Mouse (Mus musculus) kidney, postnatal 4 days (tissue): ENCODE measurements at regions not wholly inside any gene's neighbourhood (a gene's known extent, or its start where the extent isn't known, plus 50 kb on each side); places are given as distances from the start of the nearest gene placed in this dataset.
"Not testable (repeated sequence)": the region's sequence is repeated elsewhere in the genome, so short reads cannot be mapped to it uniquely, and the experiment has no call there.

ENCODE experiments used
- DNase-seq, 2 experiments: peaks; one replicate each; pipeline ENCODE4 v3.0.0; 2021; ENCODE audit warnings: mixed read lengths in 2 of 2

- no peak for DNase-seq
These were observed 70.8 kb downstream of the Pcdh18 start for GRCm38 (mm10) chr3:49686182-49686895.

DNA sequence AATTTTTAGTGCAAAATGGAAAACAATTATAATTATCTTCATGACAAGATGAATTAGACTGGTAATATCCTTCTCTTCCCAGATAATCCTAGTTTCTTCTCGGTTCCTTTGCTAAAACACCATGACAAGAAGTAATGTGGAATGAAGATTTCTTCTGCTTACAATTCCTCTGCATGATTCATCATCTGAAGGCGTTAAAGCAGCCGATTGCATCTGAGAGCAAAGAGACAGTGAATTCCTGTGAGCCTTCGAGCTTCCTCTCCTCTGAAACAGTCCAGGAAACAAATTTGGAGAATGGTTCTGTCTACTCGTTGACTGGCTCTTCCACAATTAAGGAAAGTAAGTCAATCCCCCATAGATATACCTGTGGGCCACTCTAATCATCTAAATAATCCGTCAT lies 82.2 kb downstream of the Pcdh18 start:
- DNase-seq, result no peak

- DNase-seq, result no peak
These were observed 84.4 kb downstream of the Pcdh18 start for GRCm38 (mm10) chr3:49672685-49673184.

DNA sequence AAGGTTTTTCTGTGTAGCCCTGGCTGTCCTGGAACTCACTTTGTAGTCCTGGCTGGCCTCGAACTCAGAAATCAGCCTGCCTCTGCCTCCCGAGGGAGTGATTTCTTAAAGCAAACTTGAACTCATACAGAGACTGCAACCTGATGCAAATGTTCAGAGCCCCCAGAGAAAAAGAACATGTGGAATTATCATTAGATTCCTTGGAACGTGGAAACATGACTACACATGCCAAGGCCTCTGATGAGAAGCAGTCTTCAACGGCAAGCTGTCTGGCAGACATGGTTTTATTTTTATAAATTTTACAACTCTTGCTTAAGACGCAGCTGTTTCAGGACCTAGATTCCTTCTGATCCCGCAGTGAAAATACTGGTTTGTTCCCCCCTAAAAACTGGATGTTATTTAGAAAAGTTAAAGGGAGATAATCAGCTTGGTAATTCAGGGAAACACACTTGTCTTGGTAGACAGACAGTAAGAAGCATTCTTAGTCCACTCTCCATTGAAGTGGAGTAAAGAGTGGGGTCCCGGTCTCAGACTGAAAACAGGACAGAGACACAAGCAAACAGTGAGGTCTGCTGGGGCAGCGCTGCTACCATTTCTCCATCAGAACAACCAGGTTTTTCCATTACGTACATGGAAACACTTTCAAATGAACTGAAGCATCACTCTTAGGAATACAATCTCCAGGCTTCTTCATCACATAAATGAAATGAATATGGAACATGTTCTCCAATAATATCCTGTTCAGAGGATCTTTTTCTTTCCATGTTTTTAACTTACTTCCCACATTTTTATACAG lies 89.4 kb downstream of the Pcdh18 start:
- no peak for DNase-seq

DNA sequence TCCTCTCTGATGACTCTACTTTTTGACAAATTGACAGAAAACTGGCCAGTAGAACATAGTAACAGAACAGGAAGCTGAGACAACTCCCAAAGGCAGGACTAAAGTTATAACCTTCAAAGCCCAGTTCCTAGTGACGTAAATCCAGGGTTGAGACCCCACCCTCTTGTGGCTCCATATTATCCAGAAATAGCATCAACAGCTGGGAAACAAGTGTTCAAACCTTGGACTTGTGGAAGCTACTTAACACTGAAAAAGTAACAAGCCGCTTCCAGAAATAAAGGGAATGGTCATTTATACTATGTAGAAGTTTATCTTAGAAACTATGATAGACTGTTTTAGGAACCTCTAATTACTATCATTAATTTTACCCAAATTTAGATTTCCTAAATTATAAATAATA lies 90.6 kb downstream of the Pcdh18 start:
- no peak for DNase-seq

GRCm38 (mm10) chr3:49648895-49649175 lies 108.3 kb downstream of the Pcdh18 start:
- DNase-seq, result peak in 1 of 2 experiments; percentile 7

GRCm38 (mm10) chr3:49648040-49648894 lies 108.9 kb downstream of the Pcdh18 start:
- DNase-seq, result peak; percentile 17 to 18

DNA sequence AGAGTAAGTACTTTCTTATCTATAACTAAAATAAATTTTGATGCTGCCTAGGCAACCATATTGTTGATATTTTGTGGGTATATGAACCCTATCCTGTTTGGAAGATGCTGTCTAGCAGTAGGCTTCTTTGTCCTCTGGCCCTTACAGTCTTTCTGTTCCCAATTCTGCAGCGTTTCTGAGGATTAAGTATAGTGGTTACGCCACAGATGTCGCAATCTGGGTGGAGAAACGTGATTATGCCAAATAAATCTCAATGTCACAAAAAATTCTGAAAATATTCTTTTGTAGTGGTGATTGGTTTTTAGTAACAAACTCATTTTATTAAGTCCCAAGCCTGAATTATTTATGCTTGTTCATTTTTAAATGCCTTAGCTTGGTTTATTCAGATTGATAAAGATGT lies 112.1 kb downstream of the Pcdh18 start:
- no peak for DNase-seq

- DNase-seq, result no peak
These were observed 113.3 kb downstream of the Pcdh18 start for GRCm38 (mm10) chr3:49643871-49644270.

- peak; percentile 15 to 30 for DNase-seq
These were observed 115.0 kb downstream of the Pcdh18 start for GRCm38 (mm10) chr3:49641966-49642758.

GRCm38 (mm10) chr3:49641411-49641810 lies 115.7 kb downstream of the Pcdh18 start:
- DNase-seq, result no peak

GRCm38 (mm10) chr3:49638601-49639000 lies 118.5 kb downstream of the Pcdh18 start:
- DNase-seq, result no peak

- no peak for DNase-seq
These were observed 120.4 kb downstream of the Pcdh18 start for GRCm38 (mm10) chr3:49636676-49637075.

GRCm38 (mm10) chr3:49592706-49593451 lies 164.2 kb downstream of the Pcdh18 start:
- DNase-seq, result peak in 1 of 2 experiments; percentile 9

- no peak for DNase-seq
These were observed 166.9 kb downstream of the Pcdh18 start for GRCm38 (mm10) chr3:49590234-49590633.

DNA sequence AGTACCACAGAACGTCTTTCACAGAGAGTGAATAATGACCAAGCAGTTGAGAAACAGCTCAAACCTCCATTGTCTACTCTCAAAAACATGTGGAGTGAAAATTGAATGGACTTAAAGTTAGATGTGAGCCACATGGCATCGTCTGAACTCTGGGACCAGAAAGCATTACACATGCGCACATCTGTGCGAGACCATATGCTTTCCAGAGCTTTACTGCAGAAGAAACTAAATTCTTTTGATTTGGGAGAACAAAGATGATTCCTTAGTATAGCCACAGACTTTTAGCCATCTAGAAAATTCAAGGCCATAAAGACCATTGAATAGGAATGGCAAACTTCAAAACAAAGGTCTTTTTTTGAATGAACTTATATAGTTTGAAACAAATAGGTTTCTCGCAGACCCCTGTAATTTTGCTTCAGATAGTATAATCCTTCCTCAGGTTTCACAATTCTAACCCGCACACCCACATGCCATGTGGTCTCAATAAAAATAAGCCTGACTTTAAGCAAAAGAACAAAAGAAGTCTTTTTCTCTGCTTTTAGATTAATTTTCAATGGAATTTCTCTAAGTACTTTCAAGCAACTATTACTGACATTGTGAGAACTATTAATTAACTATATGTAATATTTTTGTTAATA lies 170.5 kb downstream of the Pcdh18 start:
- no peak for DNase-seq

GRCm38 (mm10) chr3:49585962-49586361 lies 171.2 kb downstream of the Pcdh18 start:
- DNase-seq, result not testable (repeated sequence)

GRCm38 (mm10) chr3:49566769-49567729 lies 190.1 kb downstream of the Pcdh18 start:
- DNase-seq, result no peak

GRCm38 (mm10) chr3:49527642-49528041 lies 229.5 kb downstream of the Pcdh18 start:
- DNase-seq, result no peak

DNA sequence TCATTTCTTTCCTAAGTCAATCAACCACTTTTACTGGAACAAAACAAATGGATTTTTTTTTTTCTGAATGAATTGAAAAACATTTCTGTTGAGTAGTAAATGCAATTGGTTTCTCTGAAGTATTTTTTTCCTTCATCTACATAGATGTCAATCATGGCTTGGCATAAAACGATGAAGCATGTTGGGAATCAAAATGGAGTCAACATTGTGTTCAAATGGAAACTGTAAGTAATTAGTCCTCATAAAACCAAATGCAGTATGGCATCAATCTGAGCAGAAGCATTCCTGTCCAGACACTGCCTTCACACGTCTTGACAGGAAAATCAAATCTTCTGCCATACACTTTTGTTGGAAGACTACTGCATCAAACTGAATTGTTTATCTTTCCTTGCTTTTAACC lies 237.0 kb downstream of the Pcdh18 start:
- no peak for DNase-seq
